Mouse (Mus musculus) heart, embryonic 13.5 days (tissue): ENCODE measurements at regions not wholly inside any gene's neighbourhood (a gene's known extent, or its start where the extent isn't known, plus 50 kb on each side); places are given as distances from the start of the nearest gene placed in this dataset.
"Not testable (repeated sequence)": the region's sequence is repeated elsewhere in the genome, so short reads cannot be mapped to it uniquely, and the experiment has no call there.

ENCODE experiments used
- ATAC-seq: fragments of 200-750 bp; cut with Nextera tagmentation; 2 replicates; pipeline ENCODE4 v1.8.0; 2017; ENCODE audit warnings: moderate TSS enrichment; ENCODE audit not compliant: insufficient number of reproducible peaks, low FRiP score, low TSS enrichment; ENCODE audit errors: extremely low read depth
- H3K27ac ChIP-seq: fragments of 300-500 bp; sonication (generic); replicated peaks from 2 replicates; pipeline ENCODE4 v1.5.1; 2015; ENCODE audit warnings: moderate library complexity, mild to moderate bottlenecking, inconsistent platforms
- H3K27me3 ChIP-seq: fragments of 300-500 bp; sonication (generic); replicated peaks from 2 replicates; pipeline ENCODE4 v1.6.1; 2015; ENCODE audit warnings: mild to moderate bottlenecking, inconsistent platforms
- H3K36me3 ChIP-seq: fragments of 300-500 bp; sonication (generic); 2 replicates; pipeline ENCODE4 v1.6.1; 2015; ENCODE audit warnings: mild to moderate bottlenecking, inconsistent platforms
- H3K4me1 ChIP-seq: fragments of 300-500 bp; sonication (generic); 2 replicates; pipeline ENCODE4 v1.6.1; 2015; ENCODE audit warnings: inconsistent platforms
- H3K4me2 ChIP-seq: fragments of 300-500 bp; sonication (generic); 2 replicates; pipeline ENCODE4 v1.6.1; 2015; ENCODE audit warnings: inconsistent platforms, mild to moderate bottlenecking, moderate library complexity
- H3K4me3 ChIP-seq: fragments of 300-500 bp; sonication (generic); 2 replicates; pipeline ENCODE4 v1.5.1; 2015; ENCODE audit warnings: moderate library complexity, mild to moderate bottlenecking, inconsistent platforms
- H3K9ac ChIP-seq: fragments of 300-500 bp; sonication (generic); 2 replicates; pipeline ENCODE4 v1.6.1; 2015; ENCODE audit warnings: inconsistent platforms, mild to moderate bottlenecking, moderate library complexity
- H3K9me3 ChIP-seq: fragments of 300-500 bp; sonication (generic); 2 replicates; pipeline ENCODE4 v1.6.1; 2016; ENCODE audit warnings: inconsistent platforms
- WGBS: fragments of 180-500 bp; shearing (Covaris S2); methylation state at CpG from one replicate; pipeline ENCODE4 v1.1.7; 2015; ENCODE audit warnings: mixed read lengths; 5-methylcytosine and 5-hydroxymethylcytosine counted together

- not testable (repeated sequence) for H3K4me3 ChIP-seq, H3K9me3 ChIP-seq, H3K9ac ChIP-seq, H3K36me3 ChIP-seq, H3K27me3 ChIP-seq, ATAC-seq, H3K4me2 ChIP-seq, H3K27ac ChIP-seq, H3K4me1 ChIP-seq
- 47% methylated on average over 4 of the region's 4 CpGs for WGBS
Measured at GRCm38 (mm10) chr17:82922986-82923385, 292.1 kb upstream of the Pkdcc start.

GRCm38 (mm10) chr17:82925751-82926150 is 289.3 kb upstream of the Pkdcc start:
- Histone ChIP-seq H3K4me1 (no peaks in the 10 kb centered on the region), H3K36me3 (no peaks in the 10 kb centered on the region), H3K27ac (no peak overlapping the region), H3K9me3 (no peaks in the 10 kb centered on the region), H3K9ac (no peak overlapping the region), H3K4me2 (no peak overlapping the region), H3K27me3 (no peaks in the 10 kb centered on the region), H3K4me3 (no peak overlapping the region)
- 75% methylated on average over 2 of the region's 2 CpGs for WGBS
- no peak for ATAC-seq

- WGBS, result 77% methylated on average over 3 of the region's 3 CpGs
- no peaks in the 10 kb centered on the region for H3K9me3 ChIP-seq
- H3K27me3 ChIP-seq, result no peaks in the 10 kb centered on the region
- H3K4me1 ChIP-seq, result no peaks in the 10 kb centered on the region
- H3K4me2 ChIP-seq, result no peak overlapping the region
- H3K4me3 ChIP-seq, result no peak overlapping the region
- no peaks in the 10 kb centered on the region for H3K36me3 ChIP-seq
- no peak overlapping the region for H3K27ac ChIP-seq
- no peak overlapping the region for H3K9ac ChIP-seq
- no peak for ATAC-seq
Measured at GRCm38 (mm10) chr17:82927681-82928080, 287.4 kb upstream of the Pkdcc start.

GRCm38 (mm10) chr17:82929511-82929910 is 285.6 kb upstream of the Pkdcc start:
- Histone ChIP-seq H3K27ac (no peak overlapping the region), H3K4me1 (no peaks in the 10 kb centered on the region), H3K27me3 (no peaks in the 10 kb centered on the region; the same call in 1 of the 2 replicates), H3K4me2 (no peak overlapping the region), H3K4me3 (no peak overlapping the region), H3K36me3 (no peaks in the 10 kb centered on the region), H3K9ac (no peak overlapping the region), H3K9me3 (no peaks in the 10 kb centered on the region)
- no peak for ATAC-seq
- 65% methylated on average over 3 of the region's 3 CpGs for WGBS

GRCm38 (mm10) chr17:82930738-82931137 is 284.4 kb upstream of the Pkdcc start:
- no peaks in the 10 kb centered on the region; the same call in 1 of the 2 replicates for H3K27me3 ChIP-seq
- no peaks in the 10 kb centered on the region for H3K4me1 ChIP-seq
- no peak overlapping the region for H3K4me2 ChIP-seq
- H3K4me3 ChIP-seq, result no peak overlapping the region
- WGBS, result 44% methylated on average over 1 of the region's 1 CpGs
- H3K27ac ChIP-seq, result no peak overlapping the region
- no peaks in the 10 kb centered on the region for H3K9me3 ChIP-seq
- no peak overlapping the region for H3K9ac ChIP-seq
- H3K36me3 ChIP-seq, result no peaks in the 10 kb centered on the region
- ATAC-seq, result no peak

GRCm38 (mm10) chr17:82931476-82931875 is 283.6 kb upstream of the Pkdcc start:
- Histone ChIP-seq H3K4me2 (no peak overlapping the region), H3K4me1 (peaks cover 3% of the 10 kb centered on the region; the same call in 1 of the 2 replicates), H3K36me3 (no peaks in the 10 kb centered on the region), H3K9ac (no peak overlapping the region), H3K27ac (no peak overlapping the region), H3K27me3 (no peaks in the 10 kb centered on the region; the same call in 1 of the 2 replicates), H3K9me3 (no peaks in the 10 kb centered on the region), H3K4me3 (no peak overlapping the region)
- 74% methylated on average over 4 of the region's 4 CpGs for WGBS
- ATAC-seq, result no peak

- H3K36me3 ChIP-seq, result no peaks in the 10 kb centered on the region
- no peak overlapping the region for H3K4me3 ChIP-seq
- no peak for ATAC-seq
- H3K27ac ChIP-seq, result no peak overlapping the region
- 40% methylated on average over 3 of the region's 3 CpGs for WGBS
- H3K27me3 ChIP-seq, result no peaks in the 10 kb centered on the region; the same call in 1 of the 2 replicates
- H3K9ac ChIP-seq, result no peak overlapping the region
- no peak overlapping the region for H3K4me2 ChIP-seq
- no peaks in the 10 kb centered on the region for H3K9me3 ChIP-seq
- H3K4me1 ChIP-seq, result peaks cover 9% of the 10 kb centered on the region
Measured at GRCm38 (mm10) chr17:82936836-82937235, 278.3 kb upstream of the Pkdcc start.

GRCm38 (mm10) chr17:82946083-82946482 is 269.0 kb upstream of the Pkdcc start:
- Histone ChIP-seq H3K9ac (no peak overlapping the region), H3K4me2 (no peak overlapping the region), H3K36me3 (no peaks in the 10 kb centered on the region), H3K4me3 (no peak overlapping the region), H3K27ac (no peak overlapping the region), H3K27me3 (no peaks in the 10 kb centered on the region), H3K9me3 (no peaks in the 10 kb centered on the region), H3K4me1 (no peaks in the 10 kb centered on the region)
- 47% methylated on average over 4 of the region's 4 CpGs for WGBS
- no peak for ATAC-seq

- WGBS, result 51% methylated on average over 4 of the region's 4 CpGs
- H3K4me1 ChIP-seq, result no peaks in the 10 kb centered on the region
- no peak overlapping the region for H3K9ac ChIP-seq
- H3K9me3 ChIP-seq, result no peaks in the 10 kb centered on the region
- no peaks in the 10 kb centered on the region for H3K36me3 ChIP-seq
- ATAC-seq, result no peak
- no peak overlapping the region for H3K4me3 ChIP-seq
- no peak overlapping the region for H3K27ac ChIP-seq
- H3K27me3 ChIP-seq, result no peaks in the 10 kb centered on the region
- no peak overlapping the region for H3K4me2 ChIP-seq
Measured at GRCm38 (mm10) chr17:82949794-82950193, 265.3 kb upstream of the Pkdcc start.

GRCm38 (mm10) chr17:82950268-82950667 is 264.8 kb upstream of the Pkdcc start:
- 81% methylated on average over 14 of the region's 14 CpGs for WGBS
- no peaks in the 10 kb centered on the region for H3K27me3 ChIP-seq

GRCm38 (mm10) chr17:82957409-82957808 is 257.7 kb upstream of the Pkdcc start:
- no peak overlapping the region for H3K27ac ChIP-seq
- no peaks in the 10 kb centered on the region for H3K9me3 ChIP-seq
- ATAC-seq, result no peak
- H3K4me3 ChIP-seq, result no peak overlapping the region
- no peak overlapping the region for H3K4me2 ChIP-seq
- WGBS, result 36% methylated on average over 4 of the region's 4 CpGs
- H3K27me3 ChIP-seq, result no peaks in the 10 kb centered on the region; the same call in 1 of the 2 replicates
- no peak overlapping the region for H3K9ac ChIP-seq
- H3K36me3 ChIP-seq, result no peaks in the 10 kb centered on the region
- H3K4me1 ChIP-seq, result no peaks in the 10 kb centered on the region

More at GRCm38 (mm10) chr17:82950268-82950667, 264.8 kb upstream of the Pkdcc start:
- ATAC-seq, result no peak
- Histone ChIP-seq H3K36me3 (no peaks in the 10 kb centered on the region), H3K4me2 (no peak overlapping the region), H3K4me1 (no peaks in the 10 kb centered on the region), H3K27ac (no peak overlapping the region), H3K4me3 (no peak overlapping the region), H3K9me3 (no peaks in the 10 kb centered on the region), H3K9ac (no peak overlapping the region)

GRCm38 (mm10) chr17:82963374-82963773 is 251.7 kb upstream of the Pkdcc start:
- Histone ChIP-seq H3K9ac (no peak overlapping the region), H3K4me2 (no peak overlapping the region), H3K36me3 (no peaks in the 10 kb centered on the region), H3K27me3 (no peaks in the 10 kb centered on the region; the same call in 1 of the 2 replicates), H3K9me3 (no peaks in the 10 kb centered on the region), H3K27ac (no peak overlapping the region), H3K4me1 (no peaks in the 10 kb centered on the region), H3K4me3 (no peak overlapping the region)
- 45% methylated on average over 3 of the region's 3 CpGs for WGBS
- ATAC-seq, result no peak
